Mouse (Mus musculus) embryonic facial prominence, embryonic 12.5 days (tissue): ENCODE measurements around the gene Dmd. TPM values are rescaled to one million over a fixed set of nuclear protein-coding genes. Genes with fewer than 3 reads are reported as not detected.

Experiments
- ATAC-seq: fragments of 200-750 bp; cut with Nextera tagmentation; 2 replicates; pipeline ENCODE4 v1.8.0; 2017; ENCODE audit not compliant: insufficient number of reproducible peaks, insufficient read depth, low FRiP score, low TSS enrichment
- H3K27ac ChIP-seq: fragments of 300-500 bp; sonication (generic); 2 replicates; pipeline ENCODE4 v1.5.1; 2016; ENCODE audit warnings: mild to moderate bottlenecking
- H3K27me3 ChIP-seq: fragments of 300-500 bp; sonication (generic); 2 replicates; pipeline ENCODE4 v1.6.1; 2016; ENCODE audit warnings: mild to moderate bottlenecking, moderate library complexity
- H3K36me3 ChIP-seq: fragments of 300-500 bp; sonication (generic); 2 replicates; pipeline ENCODE4 v1.6.1; 2016; ENCODE audit warnings: mild to moderate bottlenecking
- H3K4me1 ChIP-seq: fragments of 300-500 bp; sonication (generic); 2 replicates; pipeline ENCODE4 v1.6.1; 2016
- H3K4me2 ChIP-seq: fragments of 300-500 bp; sonication (generic); replicated peaks from 2 replicates; pipeline ENCODE4 v1.6.1; 2016; ENCODE audit warnings: mild to moderate bottlenecking, moderate library complexity
- H3K4me3 ChIP-seq: fragments of 300-500 bp; sonication (generic); 2 replicates; pipeline ENCODE4 v1.5.1; 2016; ENCODE audit warnings: mild to moderate bottlenecking
- H3K9ac ChIP-seq: fragments of 300-500 bp; sonication (generic); 2 replicates; pipeline ENCODE4 v1.6.1; 2016; ENCODE audit warnings: mild to moderate bottlenecking, moderate library complexity
- H3K9me3 ChIP-seq: fragments of 300-500 bp; sonication (generic); 2 replicates; pipeline ENCODE4 v1.6.1; 2016; ENCODE audit warnings: mild to moderate bottlenecking, moderate library complexity
- WGBS: fragments of 180-500 bp; shearing (Covaris S2); methylation state at CpG from one replicate; pipeline ENCODE4 v1.1.7; 2016; 5-methylcytosine and 5-hydroxymethylcytosine counted together
- polyA plus RNA-seq: library from polyadenylated mRNA; unstranded; fragments of >200 nt; fragmentation: Nextera tagmentation; extraction: Ambion mirVana; gene quantifications from 2 replicates; pipeline ENCODE4 v1.2.1, GENCODE M21; 2016

The Dmd gene
- polyA plus RNA-seq, 1 experiment from 2014 or later = 14.6 TPM

GRCm38 (mm10) chrX:84860012-84860647 is 1911.5 kb downstream of the Dmd start:
- H3K36me3 ChIP-seq = no peaks in the 10 kb centered on the region
- H3K27me3 ChIP-seq = no peaks in the 10 kb centered on the region
- no peaks in the 10 kb centered on the region for H3K4me1 ChIP-seq
- no peak overlapping the region for H3K4me2 ChIP-seq
- H3K9ac ChIP-seq = no peak overlapping the region
- H3K9me3 ChIP-seq = no peaks in the 10 kb centered on the region
- no peak overlapping the region for H3K4me3 ChIP-seq
- no peak overlapping the region for H3K27ac ChIP-seq
- 15% methylated on average over 3 of the region's 3 CpGs for WGBS
- ATAC-seq = no peak; the same call in 1 of the 2 replicates

- Histone ChIP-seq H3K27me3 (no peaks in the 10 kb centered on the region), H3K4me1 (no peaks in the 10 kb centered on the region), H3K27ac (no peak overlapping the region), H3K4me2 (no peak overlapping the region), H3K9ac (no peak overlapping the region), H3K4me3 (no peak overlapping the region), H3K9me3 (no peaks in the 10 kb centered on the region), H3K36me3 (no peaks in the 10 kb centered on the region)
- WGBS = 48% methylated on average over 4 of the region's 4 CpGs
- ATAC-seq = no peak
Measured at GRCm38 (mm10) chrX:84873090-84873489, 1924.4 kb downstream of the Dmd start.

- Histone ChIP-seq H3K9ac (no peak overlapping the region), H3K9me3 (no peaks in the 10 kb centered on the region), H3K4me2 (no peak overlapping the region), H3K4me3 (no peak overlapping the region), H3K27ac (no peak overlapping the region), H3K36me3 (no peaks in the 10 kb centered on the region), H3K27me3 (no peaks in the 10 kb centered on the region), H3K4me1 (no peaks in the 10 kb centered on the region)
- ATAC-seq = no peak
- 55% methylated on average over 3 of the region's 3 CpGs for WGBS
Measured at GRCm38 (mm10) chrX:84878125-84878524, 1929.5 kb downstream of the Dmd start.

GRCm38 (mm10) chrX:84932715-84933473 is 1984.2 kb downstream of the Dmd start:
- Histone ChIP-seq H3K36me3 (no peaks in the 10 kb centered on the region), H3K4me3 (no peak overlapping the region), H3K9ac (no peak overlapping the region), H3K9me3 (no peaks in the 10 kb centered on the region), H3K27ac (no peak overlapping the region), H3K27me3 (no peaks in the 10 kb centered on the region), H3K4me1 (no peaks in the 10 kb centered on the region), H3K4me2 (no peak overlapping the region)
- ATAC-seq = no peak
- WGBS = 83% methylated on average over 10 of the region's 10 CpGs

- Histone ChIP-seq H3K27ac (no peak overlapping the region), H3K36me3 (no peaks in the 10 kb centered on the region), H3K27me3 (no peaks in the 10 kb centered on the region), H3K4me3 (no peak overlapping the region), H3K9ac (no peak overlapping the region), H3K4me1 (no peaks in the 10 kb centered on the region), H3K9me3 (no peaks in the 10 kb centered on the region), H3K4me2 (no peak overlapping the region)
- WGBS = 40% methylated on average over 5 of the region's 5 CpGs
- no peak for ATAC-seq
Measured at GRCm38 (mm10) chrX:84960557-84960956, 2011.9 kb downstream of the Dmd start.

GRCm38 (mm10) chrX:84960972-84961371 is 2012.3 kb downstream of the Dmd start:
- Histone ChIP-seq H3K27ac (no peak overlapping the region), H3K36me3 (no peaks in the 10 kb centered on the region), H3K9ac (no peak overlapping the region), H3K4me3 (no peak overlapping the region), H3K4me2 (no peak overlapping the region), H3K9me3 (no peaks in the 10 kb centered on the region), H3K4me1 (no peaks in the 10 kb centered on the region), H3K27me3 (no peaks in the 10 kb centered on the region)
- ATAC-seq = no peak
- 52% methylated on average over 6 of the region's 6 CpGs for WGBS

GRCm38 (mm10) chrX:85008304-85008703 is 2059.6 kb downstream of the Dmd start:
- no peak for ATAC-seq
- no peak overlapping the region for H3K9ac ChIP-seq
- no peak overlapping the region for H3K4me3 ChIP-seq
- H3K27ac ChIP-seq = no peak overlapping the region
- H3K27me3 ChIP-seq = no peaks in the 10 kb centered on the region
- H3K4me2 ChIP-seq = no peak overlapping the region
- H3K36me3 ChIP-seq = no peaks in the 10 kb centered on the region
- no peaks in the 10 kb centered on the region for H3K4me1 ChIP-seq
- no peaks in the 10 kb centered on the region for H3K9me3 ChIP-seq

- Histone ChIP-seq H3K4me2 (no peak overlapping the region), H3K4me1 (no peaks in the 10 kb centered on the region), H3K9ac (no peak overlapping the region), H3K36me3 (no peaks in the 10 kb centered on the region), H3K4me3 (no peak overlapping the region), H3K9me3 (no peaks in the 10 kb centered on the region), H3K27ac (no peak overlapping the region), H3K27me3 (no peaks in the 10 kb centered on the region)
- WGBS = 43% methylated on average over 8 of the region's 8 CpGs
- ATAC-seq = no peak
Measured at GRCm38 (mm10) chrX:85041466-85042058, 2092.9 kb downstream of the Dmd start.

- no peak overlapping the region for H3K9ac ChIP-seq
- H3K27ac ChIP-seq = no peak overlapping the region
- no peak for ATAC-seq
- H3K27me3 ChIP-seq = no peaks in the 10 kb centered on the region
- no peak overlapping the region for H3K4me2 ChIP-seq
- H3K9me3 ChIP-seq = no peaks in the 10 kb centered on the region
- 85% methylated on average over 9 of the region's 9 CpGs for WGBS
- no peaks in the 10 kb centered on the region for H3K36me3 ChIP-seq
- no peaks in the 10 kb centered on the region for H3K4me1 ChIP-seq
- no peak overlapping the region for H3K4me3 ChIP-seq
Measured at GRCm38 (mm10) chrX:85046631-85047030, 2098.0 kb downstream of the Dmd start.

- WGBS = 18% methylated on average over 37 of the region's 47 CpGs
- no peaks in the 10 kb centered on the region for H3K36me3 ChIP-seq
- no peaks in the 10 kb centered on the region for H3K4me1 ChIP-seq
- peak overlapping the region; percentile 44; the same call in 1 of the 2 replicates for H3K9ac ChIP-seq
- H3K9me3 ChIP-seq = no peaks in the 10 kb centered on the region
- H3K27me3 ChIP-seq = no peaks in the 10 kb centered on the region
- peak; percentile 85 for ATAC-seq
- no peak overlapping the region for H3K27ac ChIP-seq
- peak overlapping the region; percentile 50 for H3K4me3 ChIP-seq
- H3K4me2 ChIP-seq = peak overlapping the region; percentile 57
Measured at GRCm38 (mm10) chrX:85048141-85049110, 2099.8 kb downstream of the Dmd start.

GRCm38 (mm10) chrX:85049593-85049992 is 2100.9 kb downstream of the Dmd start:
- Histone ChIP-seq H3K27ac (no peak overlapping the region), H3K4me1 (no peaks in the 10 kb centered on the region), H3K9me3 (no peaks in the 10 kb centered on the region), H3K36me3 (no peaks in the 10 kb centered on the region), H3K9ac (no peak overlapping the region), H3K4me3 (no peak overlapping the region), H3K4me2 (peak overlapping the region; percentile 57), H3K27me3 (no peaks in the 10 kb centered on the region)
- ATAC-seq = no peak
- 39% methylated on average over 3 of the region's 3 CpGs for WGBS
